Mouse (Mus musculus): ENCODE measurements at regions not wholly inside any gene's neighbourhood (a gene's known extent, or its start where the extent isn't known, plus 50 kb on each side); places are given as distances from the start of the nearest gene placed in this dataset.

- DNase-seq (ENCODE audit: low spot score in 2 of 2) = no peak
Measured at GRCm38 (mm10) chr2:48718261-48718660, 95.6 kb upstream of the Acvr2a start.

- DNase-seq (ENCODE audit: low spot score in 2 of 2) = peak in 1 of 2 experiments; percentile 39
Measured at GRCm38 (mm10) chr2:48730780-48731179, 83.1 kb upstream of the Acvr2a start.

- DNase-seq (ENCODE audit: low spot score in 2 of 2) = no peak
Measured at GRCm38 (mm10) chr2:48733936-48734335, 80.0 kb upstream of the Acvr2a start.

- no peak for DNase-seq (ENCODE audit: low spot score in 2 of 2)
Measured at GRCm38 (mm10) chr2:48734521-48734920, 79.4 kb upstream of the Acvr2a start.

- DNase-seq (ENCODE audit: low spot score in 2 of 2) = no peak
Measured at GRCm38 (mm10) chr2:48736312-48736711, 77.6 kb upstream of the Acvr2a start.
